Mouse (Mus musculus) urinary bladder, postnatal 14 days (tissue): ENCODE results near the gene Gm20388.
A peak's percentile ranks its signal among the peaks of the same experiment; 100 is the strongest.

Source experiments
- DNase-seq: peaks from one replicate; pipeline ENCODE4 v3.0.0; 2021; ENCODE audit warnings: low spot score

Gm20388 gene

GRCm38 (mm10) chr8:120396756-120397155 lies 486.1 kb downstream of the Gm20388 start:
- DNase-seq: no peak

- no peak for DNase-seq
Measured at GRCm38 (mm10) chr8:120397444-120398411, 487.1 kb downstream of the Gm20388 start.

GRCm38 (mm10) chr8:120399212-120399934 lies 488.7 kb downstream of the Gm20388 start:
- no peak for DNase-seq

- DNase-seq: no peak
Measured at GRCm38 (mm10) chr8:120401216-120401615, 490.6 kb downstream of the Gm20388 start.

GRCm38 (mm10) chr8:120401712-120402111 lies 491.1 kb downstream of the Gm20388 start:
- DNase-seq: no peak

- no peak for DNase-seq
Measured at GRCm38 (mm10) chr8:120403606-120404269, 493.1 kb downstream of the Gm20388 start.

GRCm38 (mm10) chr8:120404609-120405036 lies 494.0 kb downstream of the Gm20388 start:
- no peak for DNase-seq

- no peak for DNase-seq
Measured at GRCm38 (mm10) chr8:120406008-120406632, 495.5 kb downstream of the Gm20388 start.

GRCm38 (mm10) chr8:120407701-120408240 lies 497.1 kb downstream of the Gm20388 start:
- DNase-seq: peak; percentile 41

GRCm38 (mm10) chr8:120408241-120409215 lies 497.9 kb downstream of the Gm20388 start:
- DNase-seq: no peak

GRCm38 (mm10) chr8:120409371-120410013 lies 498.9 kb downstream of the Gm20388 start:
- DNase-seq: no peak

GRCm38 (mm10) chr8:120411059-120411458 lies 500.4 kb downstream of the Gm20388 start:
- no peak for DNase-seq

GRCm38 (mm10) chr8:120411862-120412261 lies 501.2 kb downstream of the Gm20388 start:
- DNase-seq: no peak

GRCm38 (mm10) chr8:120412357-120412756 lies 501.7 kb downstream of the Gm20388 start:
- no peak for DNase-seq

- DNase-seq: no peak
Measured at GRCm38 (mm10) chr8:120412911-120413625, 502.4 kb downstream of the Gm20388 start.

GRCm38 (mm10) chr8:120413626-120413988 lies 503.0 kb downstream of the Gm20388 start:
- no peak for DNase-seq

- DNase-seq: no peak
Measured at GRCm38 (mm10) chr8:120414216-120414615, 503.6 kb downstream of the Gm20388 start.

- DNase-seq: no peak
Measured at GRCm38 (mm10) chr8:120415474-120415873, 504.8 kb downstream of the Gm20388 start.

GRCm38 (mm10) chr8:120416173-120416521 lies 505.5 kb downstream of the Gm20388 start:
- DNase-seq: no peak
